Mouse (Mus musculus) ES-Bruce4 (cell line): ENCODE data around the gene Csmd2.

Experiments
- CTCF ChIP-seq: IDR thresholded peaks from one replicate; pipeline ENCODE4 v1.8.1; 2011; ENCODE audit warnings: low read depth, low read length
- EP300 ChIP-seq: IDR thresholded peaks from 2 replicates; pipeline ENCODE4 v1.6.1; 2011; ENCODE audit warnings: low read depth, low read length; ENCODE audit not compliant: insufficient read depth
- POLR2A ChIP-seq: IDR thresholded peaks from one replicate; pipeline ENCODE4 v1.8.1; 2011; ENCODE audit warnings: low read length; ENCODE audit not compliant: insufficient read depth

DNA sequence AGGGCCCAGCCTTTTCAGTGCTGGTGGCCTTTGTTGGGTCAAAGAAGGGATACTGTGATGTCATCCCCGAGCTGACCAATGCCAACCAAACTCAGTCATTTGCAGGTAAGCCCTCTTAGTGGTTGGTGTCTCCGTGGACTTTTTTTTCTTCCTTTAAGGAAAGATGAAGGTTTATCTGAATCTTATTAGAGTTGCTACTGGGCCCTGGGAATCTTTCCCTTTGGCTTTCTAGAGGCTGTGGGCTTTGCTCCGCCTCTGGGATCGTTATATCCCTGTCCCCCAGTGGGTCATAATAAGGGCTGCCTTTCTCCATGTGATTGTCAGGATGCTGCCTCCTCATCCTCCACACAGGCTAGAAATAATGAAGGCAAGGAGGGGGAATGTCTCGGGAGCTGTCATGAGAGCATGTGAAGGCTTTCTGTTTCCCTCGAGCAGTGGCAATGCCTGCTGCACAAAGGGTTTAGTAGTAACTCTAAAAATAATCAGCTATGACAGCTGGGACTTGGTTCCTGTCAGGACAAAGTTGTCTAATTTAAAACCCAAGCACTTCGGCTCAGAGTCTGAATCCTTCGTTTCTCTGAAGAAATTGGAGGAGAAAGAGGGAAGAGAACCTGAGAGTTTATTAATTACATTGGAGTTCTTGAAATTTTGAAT, 273.4 kb downstream of the Csmd2 start, which contains the start of gene Hmgb4:
- TF ChIP-seq CTCF: no peak
- no peak for TF ChIP-seq POLR2A
- TF ChIP-seq EP300: no peak
